Mouse (Mus musculus): ENCODE data around the gene Gpr85.
"Not testable (repeated sequence)": the region's sequence is repeated elsewhere in the genome, so short reads cannot be mapped to it uniquely, and the experiment has no call there.

The Gpr85 gene

DNA sequence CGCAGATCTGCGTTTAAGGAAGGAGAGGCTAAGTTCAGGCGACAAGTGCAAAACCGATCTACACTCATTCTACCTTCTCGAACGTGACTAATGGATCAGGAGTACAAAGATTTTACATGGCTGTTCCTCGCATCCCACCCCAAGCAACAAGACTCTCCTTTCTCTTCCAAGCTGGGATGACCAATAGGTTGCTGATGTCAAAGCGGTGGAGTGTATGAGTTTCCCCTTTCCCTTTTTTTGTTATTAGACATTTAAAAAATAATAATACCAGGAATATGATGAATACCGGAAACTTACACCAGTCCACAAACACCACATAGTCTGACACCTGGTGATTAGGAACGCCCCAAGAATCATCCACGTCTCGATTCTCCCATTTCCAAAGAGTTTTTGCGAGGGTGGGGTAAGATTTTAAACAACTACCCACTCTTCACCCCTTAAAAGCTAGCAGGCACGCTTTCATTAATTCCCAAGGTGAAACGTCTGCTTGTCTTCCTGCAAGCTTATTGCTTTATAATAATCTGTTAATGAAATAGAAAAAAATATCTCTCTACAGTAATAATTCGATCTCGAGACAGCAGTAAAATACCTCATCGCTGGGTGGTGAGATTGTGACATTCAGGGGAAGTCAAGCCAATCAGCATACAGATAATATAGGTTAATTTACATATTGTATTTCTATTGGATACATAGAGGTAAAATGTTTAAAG, at the start of gene Gpr85:
Gene Gpr85, minus strand, starts transcription at position 598 of the 710 bp plus-strand sequence.
- DNase-seq, result no peak

DNA sequence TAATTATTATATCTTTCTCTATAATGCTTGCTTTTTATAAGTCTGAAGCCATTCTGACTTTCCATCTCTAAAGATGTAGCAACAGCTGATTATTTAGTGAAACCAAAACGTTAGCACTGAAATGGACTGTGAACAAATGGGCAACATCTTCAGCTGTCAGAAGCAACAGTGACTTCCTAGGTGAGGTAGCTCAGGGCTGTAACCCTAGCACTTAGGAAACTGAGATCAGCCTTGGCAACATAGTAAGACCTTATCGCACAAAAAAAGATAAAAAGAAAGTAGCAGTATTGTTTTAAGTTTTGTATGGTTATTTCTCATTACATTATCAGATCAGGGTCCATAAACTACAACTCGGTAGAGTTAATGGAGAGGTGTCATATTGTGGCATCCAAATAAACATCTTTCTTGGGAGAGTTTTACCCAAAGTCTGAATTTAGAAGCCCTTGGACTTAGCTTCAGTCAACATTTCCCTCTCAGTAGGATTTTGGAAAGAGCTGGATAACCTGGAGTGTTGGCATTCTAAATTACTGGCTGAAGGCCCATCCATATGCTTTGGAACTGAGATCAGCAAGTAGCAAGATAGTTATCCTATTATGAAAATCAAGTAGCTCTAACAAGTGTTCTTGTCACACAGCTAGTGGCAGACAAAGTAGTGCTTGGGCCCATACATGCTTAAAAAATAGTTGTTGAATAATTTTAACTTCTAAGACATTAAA, 45.3 kb upstream of the Gpr85 start:
- no peak for DNase-seq

GRCm38 (mm10) chr6:13882919-13883318, 43.2 kb upstream of the Gpr85 start:
- DNase-seq, result no peak

GRCm38 (mm10) chr6:13873959-13874358, 34.2 kb upstream of the Gpr85 start:
- no peak for DNase-seq

DNA sequence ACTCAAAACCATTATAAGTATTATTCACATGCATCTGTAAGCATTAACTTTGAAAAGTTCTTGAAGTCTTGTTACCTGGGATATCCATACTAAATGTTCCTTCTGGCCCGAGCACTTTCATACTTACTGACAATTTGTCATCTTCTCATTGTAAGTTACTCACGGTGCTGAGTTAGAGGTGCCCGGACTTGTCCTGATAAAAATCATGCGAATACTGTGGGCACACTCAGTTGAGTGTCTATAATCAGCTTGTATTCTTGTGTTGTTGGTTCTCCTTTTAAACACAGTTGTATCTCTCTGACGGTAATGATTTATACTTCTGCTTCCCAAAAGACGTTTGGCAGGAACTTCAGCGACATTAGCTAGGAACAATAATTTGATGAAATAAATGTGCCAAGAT, 32.3 kb upstream of the Gpr85 start:
- DNase-seq, result no peak

- no peak for DNase-seq
These were observed 31.9 kb upstream of the Gpr85 start for GRCm38 (mm10) chr6:13871625-13871958.

DNA sequence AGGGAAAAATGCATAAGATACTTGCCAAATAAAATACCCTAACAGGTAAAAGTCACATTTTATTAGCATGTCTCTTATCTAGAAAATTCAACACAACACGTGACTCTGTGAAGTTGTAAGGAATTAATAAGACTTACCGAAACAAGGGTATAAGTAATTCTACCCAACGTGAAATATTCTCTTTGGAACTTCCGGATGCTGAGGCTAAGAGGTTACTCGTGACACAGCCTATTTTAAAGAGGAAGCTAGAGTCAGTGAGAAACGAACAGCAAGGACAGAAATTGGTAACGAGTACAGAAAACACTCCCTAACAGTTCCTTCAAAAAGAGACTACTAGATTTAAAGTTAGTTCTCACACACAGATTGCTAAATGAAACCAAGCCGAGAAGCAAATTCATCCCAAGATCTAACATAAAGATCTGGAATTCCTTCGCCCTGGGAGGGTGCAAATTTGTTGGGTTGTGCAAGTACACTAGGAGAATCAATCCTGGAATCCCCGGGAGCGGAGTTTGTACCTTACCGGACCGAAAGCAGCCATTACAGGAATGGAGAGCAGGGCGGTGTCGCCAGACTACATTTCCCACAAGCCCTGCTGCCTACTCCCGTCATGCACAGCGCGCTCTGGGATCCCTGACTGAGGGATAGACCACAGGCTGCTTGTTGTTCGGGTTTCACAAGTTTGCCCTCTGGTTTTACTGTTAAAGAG, 31.3 kb upstream of the Gpr85 start, which contains the start of gene 2610001J05Rik:
Gene 2610001J05Rik, minus strand, starts transcription at position 600 of the 706 bp plus-strand sequence.
- DNase-seq, result peak; percentile 94

GRCm38 (mm10) chr6:13870289-13870741, 30.6 kb upstream of the Gpr85 start:
- no peak for DNase-seq

- DNase-seq, result no peak
These were observed 20.9 kb upstream of the Gpr85 start for GRCm38 (mm10) chr6:13860596-13860995.

- DNase-seq, result no peak
These were observed 20.3 kb upstream of the Gpr85 start for GRCm38 (mm10) chr6:13859877-13860585.

- no peak for DNase-seq
These were observed 14.5 kb upstream of the Gpr85 start for GRCm38 (mm10) chr6:13854230-13854629.

GRCm38 (mm10) chr6:13853244-13853643, 13.5 kb upstream of the Gpr85 start:
- DNase-seq, result no peak

- DNase-seq, result not testable (repeated sequence)
These were observed 6.3 kb upstream of the Gpr85 start for GRCm38 (mm10) chr6:13846031-13846430.

DNA sequence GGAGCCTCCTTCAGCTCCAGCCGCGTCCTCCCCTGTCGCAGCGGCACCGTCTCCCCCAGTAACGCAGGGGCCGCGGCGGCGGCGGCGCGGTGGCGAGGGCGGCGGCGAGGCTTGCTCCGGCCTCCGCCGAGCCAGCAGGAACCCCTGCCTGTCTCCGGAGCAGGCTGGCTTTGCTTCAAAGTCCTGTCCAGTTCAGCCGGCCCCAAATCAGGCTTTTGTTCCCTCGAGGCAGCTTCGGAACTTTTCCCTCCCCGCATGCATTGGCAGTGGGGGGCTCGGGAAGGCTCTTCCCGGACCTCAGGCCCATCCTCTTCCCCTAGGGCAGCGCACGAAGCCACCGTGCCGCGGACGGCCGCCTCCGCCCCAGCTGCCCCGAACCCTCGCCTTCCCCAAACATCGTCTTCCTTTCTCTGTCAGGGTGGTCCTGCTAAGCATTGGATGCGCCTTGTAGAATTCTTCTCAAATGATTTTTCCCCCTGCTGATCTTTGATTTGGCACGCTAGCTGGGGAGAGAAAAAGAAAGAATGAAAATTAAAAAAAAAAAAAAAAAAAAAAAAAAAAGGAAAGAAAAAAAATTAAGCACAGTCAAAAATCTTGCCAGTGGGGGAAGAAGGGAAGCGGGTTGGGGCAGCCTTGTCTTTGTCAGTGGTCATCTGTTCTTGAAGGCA, 931 bp downstream of the Gpr85 start:
- DNase-seq, result peak; percentile 39

DNA sequence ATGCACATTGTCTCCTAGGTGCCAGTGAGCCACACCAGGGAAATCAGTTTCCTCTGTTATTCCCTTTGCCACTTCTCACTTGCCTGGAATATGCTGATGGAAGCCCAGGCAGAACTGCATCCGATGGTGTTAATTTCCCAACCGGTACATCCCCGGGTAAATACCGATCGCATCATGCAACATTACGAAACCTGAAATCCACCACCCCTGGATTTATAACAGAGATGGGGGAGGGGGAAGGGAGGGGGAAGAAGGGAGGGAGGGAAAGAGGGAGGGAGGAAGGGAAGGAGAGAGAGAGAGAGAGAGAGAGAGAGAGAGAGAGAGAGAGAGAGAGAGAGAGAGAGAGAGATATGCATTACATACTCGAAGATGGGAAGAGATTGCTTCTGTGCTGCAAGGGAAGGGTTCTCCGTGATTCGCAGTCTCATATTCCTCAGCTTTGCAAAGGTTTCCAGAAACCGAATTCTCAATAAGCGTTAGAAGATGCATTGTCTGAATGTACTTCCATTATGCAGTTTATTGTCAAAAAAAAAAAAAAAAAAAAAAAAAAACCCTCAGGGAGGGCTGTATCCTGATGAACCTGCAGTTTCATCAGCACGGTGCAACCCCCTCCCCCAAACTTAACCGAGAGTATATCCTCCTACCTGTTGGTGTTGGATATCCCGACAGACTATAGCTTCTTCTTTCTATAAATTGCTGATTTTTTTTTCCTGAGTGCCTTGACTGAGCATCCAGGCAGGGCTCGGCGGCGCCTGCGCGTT, 1.6 kb downstream of the Gpr85 start:
- DNase-seq, result no peak

DNA sequence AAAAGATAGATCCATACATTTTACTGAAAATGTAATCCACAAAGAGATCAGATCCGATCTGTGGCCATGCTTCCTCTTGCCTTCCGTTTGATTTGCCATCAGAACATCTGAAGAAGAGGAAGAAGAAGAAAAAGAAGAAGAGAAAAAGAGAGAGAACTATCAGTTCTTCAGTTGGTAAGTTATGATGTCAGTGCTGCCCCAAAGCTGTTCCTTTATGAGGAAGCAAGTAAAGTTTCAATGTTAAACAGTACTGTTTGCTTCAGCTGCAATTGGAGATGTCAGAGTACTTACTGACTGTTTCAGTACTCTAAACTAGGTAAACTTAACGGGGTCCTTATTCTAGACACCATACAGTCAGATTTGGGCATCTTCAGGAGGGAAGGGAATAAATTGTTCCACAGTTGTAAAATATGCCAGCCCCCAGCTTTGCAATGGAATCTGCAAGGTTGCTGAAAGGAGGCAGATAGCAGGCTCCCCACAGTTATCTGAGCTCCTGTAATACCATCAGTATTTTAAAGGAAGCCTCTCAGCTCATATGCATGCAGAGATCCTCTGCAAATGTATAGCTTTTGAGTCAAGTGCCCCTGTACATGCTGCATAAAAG, 2.7 kb downstream of the Gpr85 start:
- DNase-seq, result no peak

DNA sequence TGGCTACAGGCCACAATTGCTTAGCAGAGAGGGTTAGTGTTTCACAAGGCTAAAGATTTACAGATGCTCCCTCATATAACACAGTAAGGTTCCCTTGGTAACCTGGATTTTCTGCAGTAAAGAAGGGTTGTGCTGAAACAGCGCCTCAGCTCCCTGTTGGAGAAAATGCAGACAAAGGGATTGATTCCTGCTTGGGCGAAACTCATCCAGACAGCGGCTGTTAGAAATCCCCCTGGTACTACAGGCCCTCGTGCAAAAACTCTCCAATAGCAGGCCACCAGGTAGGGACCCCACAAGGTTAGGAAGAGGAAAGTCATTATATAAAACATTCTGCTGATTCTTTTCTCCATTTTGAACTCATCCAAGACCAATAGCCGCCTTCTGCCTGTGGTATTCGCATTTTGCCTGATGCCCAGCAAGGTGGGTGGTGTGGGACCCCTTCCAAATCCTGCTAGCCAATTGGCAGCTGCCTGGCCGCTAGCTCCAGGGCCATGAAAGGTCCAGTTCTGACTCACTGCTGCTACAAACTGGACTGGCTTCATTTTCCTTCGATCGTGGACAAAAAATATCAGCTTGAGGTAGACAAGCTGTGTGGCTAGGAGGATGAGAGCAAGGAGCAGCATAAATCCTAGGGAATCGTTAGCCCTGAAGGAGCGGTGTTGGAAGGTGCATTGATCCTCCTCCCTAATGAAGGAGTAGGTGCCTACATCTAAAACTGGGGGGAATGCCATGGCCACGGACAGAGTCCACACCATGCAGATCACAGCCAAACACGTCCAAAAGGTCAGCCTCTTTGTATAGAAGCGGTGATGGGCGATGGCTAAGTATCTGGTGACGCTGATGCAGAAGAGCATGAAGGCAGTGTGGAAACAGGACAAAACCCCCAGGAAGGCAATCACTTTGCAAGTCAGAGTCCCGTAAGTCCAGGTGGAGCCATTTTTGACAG, 3.7 kb downstream of the Gpr85 start:
- no peak for DNase-seq

GRCm38 (mm10) chr6:13832770-13833169, 7.0 kb downstream of the Gpr85 start:
- no peak for DNase-seq

- DNase-seq, result no peak
These were observed 10.9 kb downstream of the Gpr85 start for GRCm38 (mm10) chr6:13828877-13829276.

DNA sequence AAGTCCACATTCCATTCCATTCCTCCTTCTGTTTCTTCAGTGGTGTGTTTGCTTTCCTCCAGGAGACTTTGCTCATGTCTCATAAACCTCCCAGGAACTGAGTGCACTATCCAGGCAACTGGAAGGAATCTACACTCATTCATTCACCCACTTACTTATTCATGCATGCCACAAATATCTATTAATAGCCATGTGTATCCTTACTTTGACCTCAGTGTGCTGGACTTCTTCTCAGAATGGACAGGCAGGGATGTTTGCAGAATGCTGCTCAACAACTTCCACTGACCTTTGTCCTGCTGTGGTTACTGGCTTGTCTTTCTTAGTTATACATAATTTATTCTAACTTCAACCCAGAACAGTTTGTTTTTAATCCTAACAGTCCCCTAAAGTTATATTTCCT, 23.1 kb downstream of the Gpr85 start:
- DNase-seq, result peak; percentile 77
